8 mouse cellular contexts compared by ENCODE assay signal in the genomic region with DNA sequence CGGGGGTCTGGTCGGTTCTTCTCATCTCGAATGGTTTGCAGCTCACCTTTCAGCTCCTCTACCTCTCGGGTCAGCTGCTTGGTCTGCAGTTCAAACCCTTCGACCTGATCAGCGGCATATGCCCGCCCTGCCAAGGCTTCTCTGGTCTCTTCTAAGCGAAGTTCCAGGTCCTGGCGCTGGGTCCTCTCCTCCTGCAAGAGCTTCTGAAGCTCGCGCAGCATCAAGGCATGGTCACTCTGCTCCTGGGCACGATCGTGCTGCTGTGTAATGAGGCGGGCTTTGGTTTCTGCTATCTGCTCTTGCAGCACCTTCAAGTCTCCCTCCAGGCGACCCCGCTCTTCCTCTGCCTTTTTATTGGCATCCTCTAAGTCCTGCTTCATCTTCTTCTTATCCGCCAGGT. TPM values are rescaled to one million over a fixed set of nuclear protein-coding genes. Genes with fewer than 3 reads are reported as not detected.
DNase-seq lines count a peak whose midpoint lies in the region; ATAC-seq and TF ChIP-seq lines count a peak whose summit lies in the region.

No protein-coding gene starts in this region.

- H3K4me1 ChIP-seq in heart, embryonic 15.5 days (replicated peaks), result peaks cover 58% of the 10 kb centered on the region
- peaks cover 2 to 32% of the 10 kb centered on the region in 2 experiments for H3K4me1 ChIP-seq in MEL (ENCODE audit: control insufficient read depth in 1 of 2, insufficient read depth in 2 of 2, low read length in 2 of 2)
- peaks cover 24% of the 10 kb centered on the region for H3K4me1 ChIP-seq in forebrain, postnatal 0 days (ENCODE audit: insufficient read depth)
- peaks cover 40% of the 10 kb centered on the region for H3K4me1 ChIP-seq in liver, postnatal 0 days (ENCODE audit: insufficient read depth)

- no peaks in the 10 kb centered on the region for H3K27me3 ChIP-seq in heart, embryonic 15.5 days
- H3K27me3 ChIP-seq in MEL (ENCODE audit: control insufficient read depth in 1 of 2, insufficient read depth in 2 of 2, low read length in 2 of 2), result no peaks in the 10 kb centered on the region
- no peaks in the 10 kb centered on the region for H3K27me3 ChIP-seq in forebrain, postnatal 0 days (ENCODE audit: insufficient read depth, low read length)
- H3K27me3 ChIP-seq in liver, postnatal 0 days (ENCODE audit: insufficient read depth, low read length), result no peaks in the 10 kb centered on the region

- peak overlapping the region; percentile 63; the same call in 1 of the 2 replicates for H3K9ac ChIP-seq in heart, embryonic 15.5 days
- H3K9ac ChIP-seq in MEL (ENCODE audit: control insufficient read depth, low read depth, low read length, poor library complexity, severe bottlenecking), result peak overlapping the region; percentile 75
- H3K9ac ChIP-seq in forebrain, postnatal 0 days, result 0 out of 2 replicates have a peak overlapping the region, but pooled peaks have one; percentile 67
- H3K9ac ChIP-seq in liver, postnatal 0 days (replicated peaks), result peak overlapping the region; percentile 81

- intact Hi-C loops in heart, postnatal 14 days (cut with DNase I), result loop anchor here (5.0 kb wide), 1 partner anchor 158 kb away; no protein-coding TSS in a partner anchor

- H3K36me3 ChIP-seq in heart, embryonic 15.5 days, result peaks cover 34% of the 10 kb centered on the region
- H3K36me3 ChIP-seq in MEL (ENCODE audit: control insufficient read depth in 1 of 2, insufficient read depth in 2 of 2, low read length in 2 of 2), result peaks cover 0 to 17% of the 10 kb centered on the region in 2 experiments; a peak in 3 of 4 replicates
- H3K36me3 ChIP-seq in forebrain, postnatal 0 days (ENCODE audit: insufficient read depth), result peaks cover 31% of the 10 kb centered on the region
- peaks cover 29% of the 10 kb centered on the region for H3K36me3 ChIP-seq in liver, postnatal 0 days (replicated peaks; ENCODE audit: insufficient read depth, low read length)

- no peaks in the 10 kb centered on the region for H3K9me3 ChIP-seq in heart, embryonic 15.5 days (replicated peaks)
- no peaks in the 10 kb centered on the region for H3K9me3 ChIP-seq in MEL (replicated peaks; ENCODE audit: insufficient read depth, low read length)
- H3K9me3 ChIP-seq in forebrain, postnatal 0 days (ENCODE audit: low read length), result no peaks in the 10 kb centered on the region
- no peaks in the 10 kb centered on the region for H3K9me3 ChIP-seq in liver, postnatal 0 days (ENCODE audit: low read length)

- TF ChIP-seq POLR2A in MEL (IDR thresholded peaks at IDR 0.05; ENCODE audit: control insufficient read depth in 1 of 2, insufficient read depth in 1 of 2, low read depth in 1 of 2, low read length in 2 of 2, poor library complexity in 1 of 2), result no peak

- no peak for ATAC-seq in heart, embryonic 15.5 days (replicated peaks; ENCODE audit: insufficient number of reproducible peaks, insufficient read depth, low FRiP score, low read depth)
- no peak for ATAC-seq in forebrain, postnatal 0 days
- ATAC-seq in liver, postnatal 0 days, result no peak

- TF ChIP-seq CTCF in MEL (IDR thresholded peaks at IDR 0.05 in 2 of 3, conservative IDR thresholded peaks at IDR 0.05 in 1 of 3; ENCODE audit: control insufficient read depth in 1 of 3, insufficient read depth in 1 of 3, low read depth in 2 of 3, low read length in 3 of 3, poor library complexity in 1 of 3, severe bottlenecking in 1 of 3), result no peak
- TF ChIP-seq CTCF in forebrain, postnatal 0 days (IDR thresholded peaks at IDR 0.05; ENCODE audit: low read depth), result no peak
- TF ChIP-seq CTCF in liver, postnatal 0 days (IDR thresholded peaks at IDR 0.05; ENCODE audit: low read depth), result no peak

- peaks cover 13% of the 10 kb centered on the region for H3K79me2 ChIP-seq in MEL (ENCODE audit: control insufficient read depth, insufficient read depth, low read length, poor library complexity)

- peak overlapping the region; percentile 82 for H3K4me3 ChIP-seq in heart, embryonic 15.5 days
- peak overlapping the region; percentile 82 to 89 for H3K4me3 ChIP-seq in MEL (ENCODE audit: control insufficient read depth in 1 of 2, insufficient read depth in 1 of 2, low read depth in 2 of 2, low read length in 2 of 2)
- peak overlapping the region; percentile 69 for H3K4me3 ChIP-seq in forebrain, postnatal 0 days (ENCODE audit: low read depth, low read length)
- H3K4me3 ChIP-seq in liver, postnatal 0 days (ENCODE audit: low read depth, low read length), result peak overlapping the region; percentile 73

- TF ChIP-seq RAD21 in MEL (IDR thresholded peaks at IDR 0.05; ENCODE audit: low read depth, low read length), result no peak

- no peak for TF ChIP-seq EP300 in MEL (IDR thresholded peaks at IDR 0.05; ENCODE audit: low read depth in 1 of 2, low read length in 2 of 2)
- TF ChIP-seq EP300 in liver, postnatal 0 days (IDR thresholded peaks at IDR 0.05; ENCODE audit: low read depth), result no peak

- no peak overlapping the region for H3K27ac ChIP-seq in heart, embryonic 15.5 days
- no peak overlapping the region for H3K27ac ChIP-seq in MEL (ENCODE audit: control insufficient read depth, low read depth, low read length)
- H3K27ac ChIP-seq in forebrain, postnatal 0 days (ENCODE audit: low read depth, low read length), result no peak overlapping the region
- 0 out of 2 replicates have a peak overlapping the region, but pooled peaks have one; percentile 91 for H3K27ac ChIP-seq in liver, postnatal 0 days (ENCODE audit: low read depth)

- 77% methylated on average over 17 of the region's 17 CpGs for WGBS in heart, embryonic 15.5 days
- WGBS in forebrain, postnatal 0 days, result 84% methylated on average over 17 of the region's 17 CpGs
- WGBS in liver, postnatal 0 days (ENCODE audit: insufficient replicate concordance), result 67% methylated on average over 17 of the region's 17 CpGs

- no peak for DNase-seq in heart, postnatal 14 days
- peak; percentile 37 for DNase-seq in MEL (ENCODE audit: low read depth, low spot score)
- DNase-seq in forebrain, postnatal 0 days, result no peak
- no peak for DNase-seq in liver, postnatal 0 days
- no peak for DNase-seq in left cerebral cortex, adult 18-20 months (ENCODE audit: low spot score in 2 of 2)
- DNase-seq in frontal cortex, postnatal 10 days (ENCODE audit: low spot score in 2 of 2), result no peak
- no peak for DNase-seq in natural killer cell, adult 2 months (ENCODE audit: low spot score in 2 of 2)

- peak overlapping the region; percentile 77 for H3K4me2 ChIP-seq in heart, embryonic 15.5 days
- peak overlapping the region; percentile 93 for H3K4me2 ChIP-seq in forebrain, postnatal 0 days (ENCODE audit: low read depth)
- H3K4me2 ChIP-seq in liver, postnatal 0 days (ENCODE audit: low read depth, low read length), result peak overlapping the region; percentile 93

RNA-seq across cellular contexts. Expression of a gene that starts 3.0 kb away (rescaled TPM):
- polyA plus RNA-seq in heart, embryonic 15.5 days (2015; fragmentation: Nextera tagmentation; extraction: Ambion mirVana), result 231 and 273 TPM in 2 replicates
- 100 to 1,000 TPM; 172 to 176 TPM for total RNA-seq in heart, postnatal 14 days (2021)
- total RNA-seq in MEL (2012; rRNA removed), result 89.4 and 92.8 TPM in 2 replicates
- polyA plus RNA-seq in MEL (2012; ENCODE audit: insufficient read depth in 1 of 2, insufficient read length in 2 of 2, low read depth in 1 of 2, low replicate concordance in 2 of 2, missing spikeins in 1 of 2), result 100 to 1,000 TPM in 1 of 2 experiments, not detected in 1; 292 TPM
- 292 and 346 TPM in 2 replicates for total RNA-seq in forebrain, postnatal 0 days (2014; rRNA removed)
- 536 and 587 TPM in 2 replicates for polyA plus RNA-seq in forebrain, postnatal 0 days (2015; fragmentation: Nextera tagmentation; extraction: Ambion mirVana)
- polyA plus RNA-seq in liver, postnatal 0 days (2015; fragmentation: Nextera tagmentation; extraction: Ambion mirVana), result 272 and 288 TPM in 2 replicates
- total RNA-seq in left cerebral cortex, adult 18-20 months (2021), result 100 to 1,000 TPM; 252 TPM

RNA-seq across cellular contexts. Expression of a gene that starts 7.2 kb away (rescaled TPM):
- polyA plus RNA-seq in heart, embryonic 15.5 days (2015; fragmentation: Nextera tagmentation; extraction: Ambion mirVana), result not detected in 2 replicates
- total RNA-seq in heart, postnatal 14 days (2021), result under 1 TPM in 1 of 2 experiments, not detected in 1; 0.14 TPM
- not detected in 2 replicates for total RNA-seq in MEL (2012; rRNA removed)
- polyA plus RNA-seq in MEL (2012; ENCODE audit: insufficient read depth in 1 of 2, insufficient read length in 2 of 2, low read depth in 1 of 2, low replicate concordance in 2 of 2, missing spikeins in 1 of 2), result not detected
- total RNA-seq in forebrain, postnatal 0 days (2014; rRNA removed), result 0.19 TPM in 1 of 2 replicates, not detected in the other
- polyA plus RNA-seq in forebrain, postnatal 0 days (2015; fragmentation: Nextera tagmentation; extraction: Ambion mirVana), result not detected in 2 replicates
- 0.06 and 0.11 TPM in 2 replicates for polyA plus RNA-seq in liver, postnatal 0 days (2015; fragmentation: Nextera tagmentation; extraction: Ambion mirVana)
- not detected for total RNA-seq in left cerebral cortex, adult 18-20 months (2021)

RNA-seq across cellular contexts. Expression of a gene that starts 7.8 kb away (rescaled TPM):
- polyA plus RNA-seq in heart, embryonic 15.5 days (2015; fragmentation: Nextera tagmentation; extraction: Ambion mirVana), result 5.9 and 9.1 TPM in 2 replicates
- 1 to 10 TPM; 8.1 to 9.0 TPM for total RNA-seq in heart, postnatal 14 days (2021)
- 6.7 and 9.2 TPM in 2 replicates for total RNA-seq in MEL (2012; rRNA removed)
- polyA plus RNA-seq in MEL (2012; ENCODE audit: insufficient read depth in 1 of 2, insufficient read length in 2 of 2, low read depth in 1 of 2, low replicate concordance in 2 of 2, missing spikeins in 1 of 2), result 1 to 10 TPM in 1 of 2 experiments, not detected in 1; 9.0 TPM
- 17.1 and 17.2 TPM in 2 replicates for total RNA-seq in forebrain, postnatal 0 days (2014; rRNA removed)
- 7.1 and 9.6 TPM in 2 replicates for polyA plus RNA-seq in forebrain, postnatal 0 days (2015; fragmentation: Nextera tagmentation; extraction: Ambion mirVana)
- polyA plus RNA-seq in liver, postnatal 0 days (2015; fragmentation: Nextera tagmentation; extraction: Ambion mirVana), result 2.8 and 2.9 TPM in 2 replicates
- 10 to 100 TPM; 20.2 to 20.7 TPM for total RNA-seq in left cerebral cortex, adult 18-20 months (2021)

RNA-seq across cellular contexts. Expression of a gene that starts 22.6 kb away (rescaled TPM):
- polyA plus RNA-seq in heart, embryonic 15.5 days (2015; fragmentation: Nextera tagmentation; extraction: Ambion mirVana), result 12.7 and 13.3 TPM in 2 replicates
- 10 to 100 TPM; 11.4 to 13.5 TPM for total RNA-seq in heart, postnatal 14 days (2021)
- 36.3 and 43.2 TPM in 2 replicates for total RNA-seq in MEL (2012; rRNA removed)
- 10 to 100 TPM; 41.6 to 71.9 TPM for polyA plus RNA-seq in MEL (2012; ENCODE audit: insufficient read depth in 1 of 2, insufficient read length in 2 of 2, low read depth in 1 of 2, low replicate concordance in 2 of 2, missing spikeins in 1 of 2)
- total RNA-seq in forebrain, postnatal 0 days (2014; rRNA removed), result 22.1 and 24.9 TPM in 2 replicates
- polyA plus RNA-seq in forebrain, postnatal 0 days (2015; fragmentation: Nextera tagmentation; extraction: Ambion mirVana), result 14.1 and 16.5 TPM in 2 replicates
- 16.1 and 17.1 TPM in 2 replicates for polyA plus RNA-seq in liver, postnatal 0 days (2015; fragmentation: Nextera tagmentation; extraction: Ambion mirVana)
- total RNA-seq in left cerebral cortex, adult 18-20 months (2021), result 10 to 100 TPM; 24.9 to 26.1 TPM

RNA-seq across cellular contexts. Expression of a gene that starts 28.8 kb away (rescaled TPM):
- not detected in 2 replicates for polyA plus RNA-seq in heart, embryonic 15.5 days (2015; fragmentation: Nextera tagmentation; extraction: Ambion mirVana)
- total RNA-seq in heart, postnatal 14 days (2021), result not detected
- total RNA-seq in MEL (2012; rRNA removed), result not detected in 2 replicates
- not detected for polyA plus RNA-seq in MEL (2012; ENCODE audit: insufficient read depth in 1 of 2, insufficient read length in 2 of 2, low read depth in 1 of 2, low replicate concordance in 2 of 2, missing spikeins in 1 of 2)
- total RNA-seq in forebrain, postnatal 0 days (2014; rRNA removed), result 0.29 TPM in 1 of 2 replicates, not detected in the other
- polyA plus RNA-seq in forebrain, postnatal 0 days (2015; fragmentation: Nextera tagmentation; extraction: Ambion mirVana), result 0.11 and 0.16 TPM in 2 replicates
- not detected in 2 replicates for polyA plus RNA-seq in liver, postnatal 0 days (2015; fragmentation: Nextera tagmentation; extraction: Ambion mirVana)
- not detected for total RNA-seq in left cerebral cortex, adult 18-20 months (2021)
